Mouse (Mus musculus): Measurements from ENCODE around the gene Reg4.

Gene Reg4

GRCm38 (mm10) chr3:98280933-98281678 is 59.1 kb downstream of the Reg4 start:
- peak; percentile 43 for DNase-seq (ENCODE audit: inconsistent ontology term)

DNA sequence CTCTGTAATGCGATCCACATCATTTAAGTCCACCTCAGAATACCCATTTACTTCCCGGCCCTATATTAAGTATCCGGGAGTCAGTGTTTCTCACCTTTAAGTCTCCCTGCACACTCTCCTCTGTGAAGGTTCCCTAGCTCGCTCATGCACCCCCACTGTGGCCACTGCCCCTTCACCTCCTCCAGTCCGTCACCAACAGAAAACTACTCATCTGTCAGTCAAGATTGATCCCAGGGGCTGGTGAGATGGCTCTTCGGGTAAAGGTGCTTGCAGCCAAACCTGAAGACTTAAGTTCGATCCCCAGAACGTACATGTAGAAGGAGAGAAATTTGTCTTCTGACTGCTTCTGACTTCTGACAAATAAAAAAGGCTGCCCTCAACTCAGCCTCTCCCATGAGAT is 60.5 kb downstream of the Reg4 start:
- DNase-seq (ENCODE audit: inconsistent ontology term), result no peak

DNA sequence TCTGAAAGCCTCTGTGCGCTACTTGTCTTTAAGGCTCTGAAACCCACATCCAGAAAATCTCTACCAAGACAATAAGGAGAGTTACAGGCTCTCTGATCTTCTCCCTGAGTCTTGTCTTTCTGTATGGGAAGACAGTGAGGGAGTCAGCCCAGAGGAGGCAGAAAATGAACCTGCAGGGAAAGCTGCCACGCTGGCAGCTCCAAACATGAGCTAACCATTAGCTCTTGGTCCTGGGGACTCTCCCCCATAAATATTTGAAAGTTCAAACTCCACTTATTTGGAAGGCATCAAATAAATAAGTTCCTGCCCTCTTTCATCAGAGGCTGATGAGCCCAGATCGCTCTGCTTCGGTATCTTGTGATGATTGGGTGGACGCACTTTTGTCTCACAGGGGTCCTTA is 61.2 kb downstream of the Reg4 start:
- DNase-seq (ENCODE audit: inconsistent ontology term), result no peak

Data from Muller cell, postnatal 12 days (primary cell).